Mouse (Mus musculus): ENCODE measurements around the gene Dynlrb1.

The Dynlrb1 gene

GRCm38 (mm10) chr2:155283793-155284192, 47.5 kb downstream of the Dynlrb1 start:
- peak; percentile 22 for DNase-seq

DNA sequence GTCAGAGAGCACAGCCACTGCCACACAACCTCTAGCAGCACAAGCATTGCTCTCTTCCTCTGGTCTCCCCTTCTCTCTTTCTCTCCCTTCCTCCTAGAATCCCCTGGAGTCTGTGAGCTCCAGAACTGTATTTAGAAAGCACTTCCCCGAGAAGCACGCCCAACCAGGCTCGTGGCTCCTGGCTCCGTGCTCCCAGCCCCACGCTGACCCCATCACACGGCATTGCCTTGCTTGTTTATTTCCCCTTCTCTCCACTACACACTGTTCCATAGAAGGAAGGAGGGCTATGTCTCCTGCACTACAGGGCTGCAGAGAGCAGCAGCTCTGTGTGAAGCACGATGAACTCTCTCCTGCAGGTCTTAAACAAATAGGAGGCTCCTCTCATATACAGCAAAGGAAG, 48.3 kb downstream of the Dynlrb1 start:
- no peak for DNase-seq

DNA sequence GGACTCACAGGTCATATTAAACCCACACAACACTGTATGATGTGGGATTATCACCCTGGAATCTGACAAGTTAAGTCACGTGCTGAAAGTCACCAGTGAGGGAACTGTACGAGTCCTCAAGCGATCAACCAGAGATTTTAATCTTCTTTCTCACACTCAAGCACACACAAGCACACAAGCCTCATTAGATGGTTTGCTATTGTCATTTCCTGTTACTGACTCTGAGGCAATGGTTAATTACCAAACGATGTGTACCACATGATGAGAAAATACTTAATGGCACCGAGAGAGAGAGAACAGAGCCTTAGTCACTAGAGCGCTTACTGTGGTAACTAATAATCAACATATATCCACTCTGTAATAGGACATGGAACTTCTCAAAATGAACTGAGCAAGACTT, 49.4 kb downstream of the Dynlrb1 start:
- DNase-seq, result no peak

DNA sequence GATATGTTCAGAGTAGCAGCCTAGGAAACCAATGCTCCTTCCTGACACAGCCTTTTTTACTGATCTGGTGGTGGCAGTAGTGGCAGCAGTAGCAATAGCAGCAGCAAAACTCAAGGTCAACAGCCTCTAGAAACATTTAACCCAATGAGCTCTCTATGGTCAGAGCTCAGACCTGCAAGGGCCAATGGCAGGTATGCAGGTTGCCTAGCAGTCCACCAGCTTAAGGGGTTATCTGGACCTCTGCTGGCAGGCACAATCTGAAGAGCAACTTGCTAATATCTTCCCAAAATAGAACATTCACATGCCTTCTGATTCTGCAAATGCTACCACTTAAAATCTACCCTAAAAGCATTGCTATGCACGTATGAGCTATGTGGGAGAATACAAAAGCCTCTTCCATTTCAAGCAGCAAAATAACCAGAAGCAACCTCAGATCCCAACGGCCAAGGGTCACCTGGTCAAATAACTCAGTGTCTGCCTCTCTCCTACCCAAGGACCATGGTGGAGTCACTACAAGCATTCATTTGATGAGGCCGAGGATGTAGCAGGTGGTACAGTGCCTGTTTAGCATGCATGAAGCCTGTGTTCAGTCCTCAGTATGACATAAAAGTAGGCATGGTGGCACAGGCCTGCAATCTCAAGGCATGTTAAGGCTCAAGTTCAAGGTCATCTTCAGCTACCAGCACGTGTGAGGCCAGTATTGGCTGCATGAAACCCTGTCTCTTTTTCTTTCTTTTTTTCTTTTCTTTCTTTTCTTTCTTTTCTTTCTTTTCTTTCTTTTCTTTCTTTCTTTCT, 51.3 kb downstream of the Dynlrb1 start:
- DNase-seq, result no peak

- DNase-seq, result no peak
These were observed 53.7 kb downstream of the Dynlrb1 start for GRCm38 (mm10) chr2:155290066-155290465.

DNA sequence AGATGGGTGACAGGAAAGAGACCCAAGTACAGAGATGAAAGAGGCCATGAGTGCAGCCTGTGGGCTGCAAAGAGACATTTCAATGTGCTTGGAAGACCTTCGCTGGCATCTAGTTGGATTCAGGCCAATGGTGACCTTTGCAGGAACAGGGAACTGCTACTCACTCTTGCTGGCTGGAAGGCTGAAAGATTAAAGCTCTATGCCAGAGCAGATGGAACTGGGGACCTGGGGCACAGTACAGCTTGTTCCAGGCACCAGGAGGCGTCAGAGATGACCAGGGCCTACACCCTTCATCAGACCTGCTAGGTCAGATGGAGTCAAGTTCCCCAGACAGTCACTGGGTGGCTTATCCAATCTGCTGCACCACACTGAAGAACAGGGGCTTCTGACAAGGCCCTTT, 57.0 kb downstream of the Dynlrb1 start:
- no peak for DNase-seq

DNA sequence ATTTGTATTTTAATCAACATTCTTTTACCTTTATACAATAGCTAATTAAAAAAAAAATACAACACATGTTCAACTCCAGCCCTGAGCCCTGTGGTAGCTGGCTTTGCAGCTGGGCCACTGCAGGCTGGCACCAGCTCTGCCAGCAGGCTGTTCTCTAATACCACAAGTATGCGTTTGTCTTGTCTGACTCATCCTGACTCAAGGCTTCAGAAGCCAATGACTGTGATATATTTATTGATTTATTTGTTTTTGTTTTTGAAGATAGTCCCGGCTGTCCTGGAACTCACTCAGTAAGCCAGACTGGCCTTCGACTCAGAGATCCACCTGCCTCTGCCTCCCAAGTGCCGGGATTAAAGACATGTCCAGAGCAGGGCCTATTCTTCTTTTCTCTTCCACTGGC, 57.6 kb downstream of the Dynlrb1 start:
- no peak for DNase-seq

- no peak for DNase-seq
These were observed 59.1 kb downstream of the Dynlrb1 start for GRCm38 (mm10) chr2:155295453-155295852.

- no peak for DNase-seq
These were observed 63.2 kb downstream of the Dynlrb1 start for GRCm38 (mm10) chr2:155299563-155299962.
